Mouse (Mus musculus): ENCODE measurements around the gene R3hdm2. TPM values are rescaled to one million over a fixed set of nuclear protein-coding genes. Genes with fewer than 3 reads are reported as not detected.

Gene R3hdm2
- polyA plus RNA-seq, 1 experiment from 2014 or later: 35.8 TPM

GRCm38 (mm10) chr10:127499516-127499915, 119.4 kb downstream of the R3hdm2 start:
- no peak overlapping the region for H3K4me2 ChIP-seq (ENCODE audit: low read depth, severe bottlenecking)
- 86% methylated on average over 5 of the region's 5 CpGs for WGBS
- H3K27me3 ChIP-seq (ENCODE audit: control insufficient read depth, insufficient read depth, low read length): no peaks in the 10 kb centered on the region
- no peak overlapping the region for H3K9ac ChIP-seq (ENCODE audit: low read length)
- ATAC-seq (ENCODE audit: insufficient number of reproducible peaks, low FRiP score, low TSS enrichment, low read depth) (no peak), DNase-seq (ENCODE audit: low spot score) (no peak)
- peaks cover 20% of the 10 kb centered on the region; the same call in 1 of the 2 replicates for H3K36me3 ChIP-seq (ENCODE audit: control insufficient read depth, insufficient read depth, low read length)
- no peak overlapping the region for H3K27ac ChIP-seq (replicated peaks; ENCODE audit: low read depth, low read length)
- H3K4me1 ChIP-seq (ENCODE audit: control insufficient read depth, insufficient read depth, low read length): no peaks in the 10 kb centered on the region
- H3K4me3 ChIP-seq (ENCODE audit: low read depth, low read length): no peak overlapping the region
- no peaks in the 10 kb centered on the region for H3K9me3 ChIP-seq (ENCODE audit: control insufficient read depth, low read length)

GRCm38 (mm10) chr10:127500042-127500441, 119.9 kb downstream of the R3hdm2 start:
- 89% methylated on average over 4 of the region's 4 CpGs for WGBS
- Histone ChIP-seq H3K27me3 (ENCODE audit: control insufficient read depth, insufficient read depth, low read length) (no peaks in the 10 kb centered on the region), H3K4me1 (ENCODE audit: control insufficient read depth, insufficient read depth, low read length) (no peaks in the 10 kb centered on the region), H3K36me3 (ENCODE audit: control insufficient read depth, insufficient read depth, low read length) (peaks cover 16% of the 10 kb centered on the region; the same call in 1 of the 2 replicates), H3K27ac (replicated peaks; ENCODE audit: low read depth, low read length) (no peak overlapping the region), H3K4me3 (ENCODE audit: low read depth, low read length) (no peak overlapping the region), H3K9ac (ENCODE audit: low read length) (no peak overlapping the region), H3K4me2 (ENCODE audit: low read depth, severe bottlenecking) (no peak overlapping the region), H3K9me3 (ENCODE audit: control insufficient read depth, low read length) (no peaks in the 10 kb centered on the region)
- no peak for DNase-seq (ENCODE audit: low spot score)
- ATAC-seq (ENCODE audit: insufficient number of reproducible peaks, low FRiP score, low TSS enrichment, low read depth): no peak

- H3K36me3 ChIP-seq (ENCODE audit: control insufficient read depth, insufficient read depth, low read length): peaks cover 11% of the 10 kb centered on the region; the same call in 1 of the 2 replicates
These were observed 121.1 kb downstream of the R3hdm2 start, which contains the start of gene Stac3 for GRCm38 (mm10) chr10:127500894-127501893. Gene Stac3, plus strand, starts transcription at chr10:127501686.

GRCm38 (mm10) chr10:127508239-127508638, 128.1 kb downstream of the R3hdm2 start:
- Histone ChIP-seq H3K4me3 (ENCODE audit: low read depth, low read length) (no peak overlapping the region), H3K36me3 (ENCODE audit: control insufficient read depth, insufficient read depth, low read length) (no peaks in the 10 kb centered on the region; the same call in 1 of the 2 replicates), H3K4me2 (ENCODE audit: low read depth, severe bottlenecking) (0 out of 2 replicates have a peak overlapping the region, but pooled peaks have one; percentile 10), H3K27ac (replicated peaks; ENCODE audit: low read depth, low read length) (no peak overlapping the region), H3K4me1 (ENCODE audit: control insufficient read depth, insufficient read depth, low read length) (peaks cover 45% of the 10 kb centered on the region), H3K9me3 (ENCODE audit: control insufficient read depth, low read length) (no peaks in the 10 kb centered on the region), H3K27me3 (ENCODE audit: control insufficient read depth, insufficient read depth, low read length) (peaks cover 34% of the 10 kb centered on the region), H3K9ac (ENCODE audit: low read length) (no peak overlapping the region)
- 3% methylated on average over 15 of the region's 15 CpGs for WGBS
- ATAC-seq (ENCODE audit: insufficient number of reproducible peaks, low FRiP score, low TSS enrichment, low read depth): no peak
- DNase-seq (ENCODE audit: low spot score): peak; percentile 89

More at GRCm38 (mm10) chr10:127500894-127501893, 121.1 kb downstream of the R3hdm2 start, which contains the start of gene Stac3:
- no peak for DNase-seq (ENCODE audit: low spot score)
- Histone ChIP-seq H3K27ac (replicated peaks; ENCODE audit: low read depth, low read length) (no peak within 1 kb of the TSS), H3K4me2 (ENCODE audit: low read depth, severe bottlenecking) (no peak within 1 kb of the TSS), H3K27me3 (ENCODE audit: control insufficient read depth, insufficient read depth, low read length) (no peaks in the 10 kb centered on the region), H3K9ac (ENCODE audit: low read length) (0 out of 2 replicates have a peak within 1 kb of the TSS, but pooled peaks have one; percentile 17), H3K4me3 (ENCODE audit: low read depth, low read length) (no peak within 1 kb of the TSS), H3K4me1 (ENCODE audit: control insufficient read depth, insufficient read depth, low read length) (no peaks in the 10 kb centered on the region), H3K9me3 (ENCODE audit: control insufficient read depth, low read length) (no peaks in the 10 kb centered on the region)
- no peak for ATAC-seq (ENCODE audit: insufficient number of reproducible peaks, low FRiP score, low TSS enrichment, low read depth)
- 73% methylated on average over 12 of the region's 13 CpGs for WGBS

DNA sequence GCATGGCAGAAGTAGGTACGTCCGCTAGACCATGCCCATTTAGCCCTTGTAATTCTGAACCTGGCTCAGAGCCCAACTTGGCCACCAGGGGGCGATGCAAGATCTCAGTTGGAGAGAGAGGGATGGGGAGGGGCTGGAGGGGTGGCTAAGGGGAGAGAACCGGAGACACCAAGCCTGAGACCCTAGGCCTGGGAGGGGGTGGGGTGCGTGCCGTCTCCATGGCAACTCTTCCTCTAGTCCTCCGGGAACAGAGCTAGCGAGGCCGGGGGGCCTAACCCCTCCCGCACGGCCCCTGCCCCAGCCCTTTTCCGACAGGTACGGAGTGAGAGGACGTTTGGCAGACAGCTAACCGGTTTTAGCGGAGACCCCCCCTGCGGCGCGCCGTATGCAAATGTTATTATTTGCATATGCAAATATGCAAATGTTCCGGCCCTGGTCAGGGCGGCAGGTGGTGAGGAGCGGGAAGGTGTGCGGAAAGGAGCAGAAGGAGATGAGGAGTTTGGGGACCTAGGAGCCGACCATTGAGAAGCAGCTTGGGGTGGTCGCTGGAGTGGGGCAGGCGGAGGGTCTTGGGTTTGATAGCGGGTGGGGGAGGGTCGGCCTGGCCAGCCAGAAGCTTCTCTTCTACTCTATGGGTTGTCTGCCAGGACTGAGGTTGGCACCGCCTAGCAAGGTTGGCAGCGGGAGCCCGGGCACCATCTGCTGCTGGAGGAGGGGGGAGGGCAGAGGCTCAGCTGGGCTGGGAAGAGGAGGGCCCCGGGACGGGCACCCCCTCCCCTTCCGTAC, 129.1 kb downstream of the R3hdm2 start:
- WGBS: 0% methylated on average over 35 of the region's 35 CpGs
- H3K27ac ChIP-seq (replicated peaks; ENCODE audit: low read depth, low read length): no peak overlapping the region
- H3K9ac ChIP-seq (ENCODE audit: low read length): peak overlapping the region; percentile 27; the same call in 1 of the 2 replicates

DNA sequence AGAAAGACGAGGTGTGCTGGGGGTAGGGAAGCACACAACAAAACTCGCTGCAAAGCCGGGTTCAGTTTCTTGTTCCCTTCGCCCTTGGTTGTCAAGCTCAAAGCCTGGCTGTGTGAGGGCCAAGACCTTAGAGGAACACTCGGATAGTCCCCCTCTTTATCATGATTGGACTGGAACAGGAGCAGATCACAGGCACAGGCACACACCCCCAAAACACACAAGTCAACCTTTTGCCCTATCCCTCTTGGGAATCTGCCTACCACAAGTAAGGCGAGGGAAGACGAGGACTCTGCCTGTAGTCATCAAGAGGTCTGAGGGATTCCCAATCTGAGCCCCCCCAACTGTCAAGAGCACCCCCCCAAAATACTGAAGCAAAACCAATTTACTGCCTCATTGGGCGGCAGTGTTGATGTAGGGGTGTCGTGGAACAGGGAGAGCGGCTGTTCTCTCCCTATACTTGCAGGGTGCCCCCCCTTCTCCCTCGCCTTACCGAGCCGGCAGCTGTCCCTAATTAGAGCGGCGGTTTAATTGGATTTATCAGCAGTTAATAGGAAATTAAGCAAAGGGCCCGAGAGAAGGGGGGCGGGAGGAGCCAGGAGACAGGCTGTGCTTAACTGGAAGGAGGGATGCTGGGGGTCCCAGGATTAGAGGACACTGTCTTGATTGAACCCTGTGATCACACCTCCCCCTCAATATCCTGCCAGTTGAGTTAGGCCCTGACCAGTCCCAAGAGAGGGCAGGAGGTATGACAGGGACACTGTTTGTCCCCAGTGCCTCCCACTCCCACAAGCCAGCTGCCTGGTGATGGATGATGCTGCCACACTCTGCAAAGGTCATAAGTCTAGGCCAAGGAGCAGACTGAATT, 129.9 kb downstream of the R3hdm2 start:
- peaks cover 61% of the 10 kb centered on the region for H3K4me1 ChIP-seq (ENCODE audit: control insufficient read depth, insufficient read depth, low read length)

More for the DNA sequence above, 129.1 kb downstream of the R3hdm2 start:
- Histone ChIP-seq H3K9me3 (ENCODE audit: control insufficient read depth, low read length) (no peaks in the 10 kb centered on the region), H3K27me3 (ENCODE audit: control insufficient read depth, insufficient read depth, low read length) (peaks cover 43% of the 10 kb centered on the region), H3K4me2 (ENCODE audit: low read depth, severe bottlenecking) (peak overlapping the region; percentile 61), H3K4me1 (ENCODE audit: control insufficient read depth, insufficient read depth, low read length) (peaks cover 53% of the 10 kb centered on the region), H3K4me3 (ENCODE audit: low read depth, low read length) (peak overlapping the region; percentile 31), H3K36me3 (ENCODE audit: control insufficient read depth, insufficient read depth, low read length) (no peaks in the 10 kb centered on the region; the same call in 1 of the 2 replicates)
- peak; percentile 41; the same call in 1 of the 2 replicates for ATAC-seq (ENCODE audit: insufficient number of reproducible peaks, low FRiP score, low TSS enrichment, low read depth)
- DNase-seq (ENCODE audit: low spot score): peak; percentile 98

DNA sequence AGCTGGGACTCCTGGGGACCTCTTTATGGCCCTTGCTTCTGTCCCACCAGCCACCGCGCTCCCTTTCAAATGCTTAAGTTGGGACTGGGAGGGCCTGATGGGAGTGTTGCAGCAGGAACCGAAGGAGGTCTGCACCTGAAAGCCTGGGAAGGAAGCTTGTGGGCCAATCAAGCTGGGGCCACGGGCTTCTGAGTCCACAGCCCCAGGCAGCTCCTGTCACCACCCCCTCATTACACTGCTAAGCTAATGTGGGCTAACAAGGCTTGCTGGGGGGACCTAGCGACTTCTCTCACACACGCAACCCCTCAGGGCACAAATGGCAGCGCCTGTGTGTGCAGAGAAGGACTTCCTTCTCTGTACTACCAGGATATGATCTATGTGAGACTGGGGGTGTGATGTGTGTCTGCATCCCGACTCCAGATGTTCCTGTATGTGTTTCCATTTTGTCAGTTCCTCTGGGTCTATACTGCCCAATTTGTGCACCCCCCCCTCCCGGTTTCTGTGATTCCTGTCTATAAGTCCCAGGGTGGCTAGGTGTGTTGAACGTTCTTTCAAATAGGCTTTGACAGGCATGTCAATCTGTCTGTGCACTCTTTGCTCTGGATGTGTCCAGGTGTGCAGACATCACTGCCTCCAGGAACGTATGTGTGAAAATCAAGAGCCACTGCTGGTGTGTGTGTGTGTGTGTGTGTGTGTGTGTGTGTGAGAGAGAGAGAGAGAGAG, 130.9 kb downstream of the R3hdm2 start:
- Histone ChIP-seq H3K36me3 (ENCODE audit: control insufficient read depth, insufficient read depth, low read length) (no peaks in the 10 kb centered on the region; the same call in 1 of the 2 replicates), H3K9me3 (ENCODE audit: control insufficient read depth, low read length) (no peaks in the 10 kb centered on the region), H3K4me2 (ENCODE audit: low read depth, severe bottlenecking) (peak overlapping the region; percentile 76), H3K9ac (ENCODE audit: low read length) (peak overlapping the region; percentile 55; the same call in 1 of the 2 replicates), H3K4me1 (ENCODE audit: control insufficient read depth, insufficient read depth, low read length) (peaks cover 71% of the 10 kb centered on the region), H3K27me3 (ENCODE audit: control insufficient read depth, insufficient read depth, low read length) (peaks cover 53% of the 10 kb centered on the region), H3K27ac (replicated peaks; ENCODE audit: low read depth, low read length) (no peak overlapping the region), H3K4me3 (ENCODE audit: low read depth, low read length) (no peak overlapping the region)
- DNase-seq (ENCODE audit: low spot score) (peak; percentile 70), ATAC-seq (ENCODE audit: insufficient number of reproducible peaks, low FRiP score, low TSS enrichment, low read depth) (no peak)
- 1% methylated on average over 11 of the region's 11 CpGs for WGBS

More for the DNA sequence above, 129.9 kb downstream of the R3hdm2 start:
- no peak overlapping the region for H3K27ac ChIP-seq (replicated peaks; ENCODE audit: low read depth, low read length)
- H3K36me3 ChIP-seq (ENCODE audit: control insufficient read depth, insufficient read depth, low read length): no peaks in the 10 kb centered on the region; the same call in 1 of the 2 replicates
- H3K4me3 ChIP-seq (ENCODE audit: low read depth, low read length): peak overlapping the region; percentile 31; the same call in 1 of the 2 replicates
- peaks cover 51% of the 10 kb centered on the region for H3K27me3 ChIP-seq (ENCODE audit: control insufficient read depth, insufficient read depth, low read length)
- H3K9ac ChIP-seq (ENCODE audit: low read length): no peak overlapping the region
- peak overlapping the region; percentile 61 for H3K4me2 ChIP-seq (ENCODE audit: low read depth, severe bottlenecking)
- H3K9me3 ChIP-seq (ENCODE audit: control insufficient read depth, low read length): no peaks in the 10 kb centered on the region
- ATAC-seq (ENCODE audit: insufficient number of reproducible peaks, low FRiP score, low TSS enrichment, low read depth) (no peak), DNase-seq (ENCODE audit: low spot score) (peak; percentile 36)
- WGBS: 1% methylated on average over 17 of the region's 17 CpGs
